Mouse (Mus musculus) G1E (cell line): Measurements from ENCODE around the gene Tapbpl.

ENCODE experiments used
- CTCF ChIP-seq: IDR thresholded peaks from 2 replicates; pipeline ENCODE4 v1.5.1; 2012; ENCODE audit warnings: low read depth, low read length, inconsistent platforms, mixed read lengths
- GATA1 ChIP-seq: IDR thresholded peaks from 2 replicates; pipeline ENCODE4 v1.6.1; 2012; ENCODE audit warnings: borderline replicate concordance, low read length, inconsistent platforms, mixed read lengths
- GATA2 ChIP-seq: IDR thresholded peaks from 2 replicates; pipeline ENCODE4 v1.6.1; 2012; ENCODE audit warnings: low read depth, low read length, inconsistent platforms, borderline replicate concordance
- POLR2AphosphoS5 ChIP-seq: IDR thresholded peaks from 2 replicates; pipeline ENCODE4 v1.6.1; 2012; ENCODE audit warnings: low read depth, low read length, inconsistent platforms; ENCODE audit not compliant: insufficient replicate concordance
- TAL1 ChIP-seq: conservative IDR thresholded peaks from 2 replicates; pipeline ENCODE4 v1.6.1; 2012; ENCODE audit warnings: low read depth, low read length, inconsistent platforms, mixed read lengths

- TF ChIP-seq CTCF (no peak), GATA1 (no peak), POLR2AphosphoS5 (no peak), GATA2 (no peak), TAL1 (no peak)
Observed at GRCm38 (mm10) chr6:125237421-125237820, 5.8 kb upstream of the Tapbpl start.
